Mouse (Mus musculus) liver, adult (tissue): Measurements from ENCODE around the gene Bola1.
"Not testable (repeated sequence)": the region's sequence is repeated elsewhere in the genome, so short reads cannot be mapped to it uniquely, and the experiment has no call there.

Source experiments
- GATA4 ChIP-seq: IDR thresholded peaks from 2 replicates; pipeline ENCODE4 v1.6.1; 2014; ENCODE audit warnings: mild to moderate bottlenecking, low read length; ENCODE audit not compliant: insufficient replicate concordance

The Bola1 gene

DNA sequence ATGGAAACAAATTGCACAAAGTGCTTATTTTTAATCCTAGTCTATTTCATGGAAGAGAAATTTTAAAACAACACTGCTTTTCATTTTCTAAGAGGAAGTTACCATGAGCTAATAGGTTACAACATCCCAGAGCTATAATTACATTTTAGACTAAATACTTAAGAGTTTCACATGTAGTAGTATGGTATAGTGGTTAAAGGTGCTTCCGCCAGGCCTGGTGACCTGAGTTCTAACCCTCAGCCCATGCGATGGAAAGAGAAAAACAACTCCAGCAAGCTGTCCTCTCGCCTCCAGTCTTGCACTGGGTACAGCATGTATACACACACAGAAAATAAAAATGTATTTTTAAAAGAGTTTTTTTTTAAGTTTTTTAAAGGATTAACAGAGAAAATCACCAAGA, 32.3 kb upstream of the Bola1 start:
- no peak for TF ChIP-seq GATA4

DNA sequence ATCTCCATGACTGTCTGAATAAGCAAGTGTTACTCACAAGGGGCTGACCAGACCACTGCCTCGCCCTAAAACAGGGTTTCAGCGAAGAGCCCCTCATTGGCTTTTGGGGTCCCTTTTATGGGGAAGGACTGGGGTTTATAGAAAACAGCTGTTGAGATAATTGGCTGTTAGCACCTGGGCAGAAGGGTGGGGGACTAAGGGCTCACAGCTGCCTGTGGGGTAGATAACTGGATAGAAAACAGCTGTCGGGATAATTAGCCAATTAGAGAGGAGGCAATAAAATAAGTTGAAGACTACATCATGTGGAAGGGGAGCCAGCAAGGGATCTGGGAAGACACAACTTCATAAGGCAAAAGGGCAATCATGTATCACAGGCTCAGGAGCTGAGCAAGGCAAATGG, 31.4 kb upstream of the Bola1 start:
- no peak for TF ChIP-seq GATA4

DNA sequence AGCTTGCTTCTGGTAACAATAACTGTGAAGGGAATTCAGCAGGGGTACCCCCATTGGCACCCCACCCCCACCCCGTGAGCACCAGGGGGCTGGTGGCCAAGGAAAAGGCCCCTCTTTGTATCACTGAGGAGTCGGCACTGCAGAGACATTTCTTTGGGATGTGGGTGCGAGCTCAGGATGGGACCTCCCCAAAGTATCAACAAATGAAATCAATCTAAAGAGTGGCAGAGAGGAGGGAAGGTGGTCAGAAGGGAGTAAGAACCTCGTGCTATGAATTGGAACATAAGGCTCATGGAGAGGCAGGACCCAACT, 29.5 kb upstream of the Bola1 start:
- no peak for TF ChIP-seq GATA4

DNA sequence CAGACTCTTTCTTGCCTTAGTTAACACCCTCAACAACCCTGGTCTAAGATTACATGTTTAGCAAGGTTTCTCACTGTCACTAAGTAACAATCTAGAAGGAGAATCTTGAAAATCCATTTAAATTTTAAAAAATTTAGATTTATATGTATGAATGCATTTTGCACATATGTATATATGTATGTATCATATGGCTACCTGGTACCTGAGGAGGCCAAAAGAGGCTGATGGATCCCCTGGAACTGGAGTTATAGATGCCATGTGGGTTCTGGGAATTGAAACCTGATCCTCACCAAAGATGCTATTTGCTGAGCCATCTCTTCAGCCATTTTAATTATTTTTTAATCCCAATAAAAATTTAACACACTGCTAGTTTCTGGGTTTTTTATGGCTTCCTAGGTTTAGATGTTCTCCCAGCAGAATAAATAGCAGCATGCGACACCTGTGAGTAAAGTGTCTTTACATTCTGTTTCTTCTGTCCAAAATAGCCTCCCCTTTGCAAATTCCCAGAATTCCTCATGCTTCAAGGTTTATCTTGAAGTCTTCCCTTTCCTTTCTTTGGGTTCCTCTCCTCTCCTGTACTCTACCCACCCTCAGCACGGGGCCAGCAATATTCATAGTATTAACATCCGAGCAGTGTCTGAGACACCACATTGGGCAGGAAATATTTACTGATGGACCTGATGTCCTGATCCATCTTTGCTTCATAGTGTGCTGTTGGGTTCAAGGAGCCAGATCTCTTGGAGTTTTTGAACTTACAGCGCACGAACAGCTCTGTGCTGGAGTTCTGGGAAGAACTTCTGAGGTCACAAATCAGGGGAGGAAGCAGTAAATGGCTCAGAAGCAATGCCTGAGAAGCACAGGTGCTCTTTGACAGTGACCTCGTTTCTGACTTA, 28.9 kb upstream of the Bola1 start:
- TF ChIP-seq GATA4: no peak

DNA sequence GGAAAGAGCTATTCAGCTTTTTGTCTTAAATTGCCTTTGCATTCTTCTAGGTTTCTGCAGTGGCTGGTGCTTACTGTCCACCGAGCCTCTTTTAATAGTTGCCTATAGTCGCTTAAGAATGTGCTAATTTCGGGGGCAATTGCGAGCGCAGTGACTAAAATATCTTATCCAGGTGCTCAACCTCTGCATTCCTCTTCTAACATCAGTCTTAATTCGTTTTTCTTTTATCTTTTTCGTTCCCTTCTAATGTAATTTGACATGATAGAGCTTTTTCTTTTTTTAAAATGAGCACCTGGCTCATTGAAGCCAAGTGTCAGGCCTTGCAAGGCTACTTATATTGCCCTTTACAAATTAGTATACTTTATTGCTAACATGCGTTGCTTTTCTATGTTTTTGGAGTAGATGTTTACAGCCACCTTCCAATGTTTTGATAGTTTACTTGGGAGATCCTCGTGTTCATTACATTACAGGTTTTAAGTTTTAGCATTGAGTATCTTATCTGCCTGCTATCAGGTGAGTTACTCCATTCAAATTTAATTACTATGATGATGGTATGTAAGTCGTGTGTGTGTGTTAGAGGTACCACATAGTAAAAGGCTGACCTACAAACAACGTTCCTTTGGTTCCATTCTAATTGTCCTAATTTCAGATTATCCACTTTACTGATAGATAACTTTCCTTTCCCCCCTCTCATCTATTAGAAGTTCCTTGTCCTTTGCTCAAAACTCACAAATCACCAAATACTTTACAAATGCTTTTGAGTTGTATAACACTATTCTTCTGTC, 28.0 kb upstream of the Bola1 start:
- TF ChIP-seq GATA4: no peak

DNA sequence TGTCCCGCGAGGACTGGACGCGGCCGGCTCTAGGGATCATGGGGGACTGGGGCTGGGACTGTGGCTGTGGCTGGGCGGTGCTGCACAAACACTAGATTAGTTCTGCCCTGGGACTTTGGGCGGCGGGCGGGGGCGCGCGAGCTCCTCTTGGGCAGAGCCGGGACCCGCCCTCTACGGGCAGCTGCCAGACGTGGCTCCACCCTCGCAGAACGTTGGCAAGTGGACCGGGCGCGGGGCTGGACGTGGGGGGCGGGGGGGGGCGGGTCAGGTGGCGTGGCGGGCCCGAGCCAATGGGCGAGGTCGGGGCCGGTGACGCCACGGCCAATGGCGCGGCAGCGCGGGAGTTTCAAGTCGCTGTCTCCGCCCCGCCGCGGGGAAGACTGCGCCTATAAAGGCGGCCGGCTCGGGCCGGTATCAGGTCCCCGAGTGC, 26.9 kb upstream of the Bola1 start, which contains the start of gene Hist2h3c1:
TSS of gene Hist2h3c1 (plus strand) at position 259 of the 430 bp plus-strand sequence.
- not testable (repeated sequence) for TF ChIP-seq GATA4

DNA sequence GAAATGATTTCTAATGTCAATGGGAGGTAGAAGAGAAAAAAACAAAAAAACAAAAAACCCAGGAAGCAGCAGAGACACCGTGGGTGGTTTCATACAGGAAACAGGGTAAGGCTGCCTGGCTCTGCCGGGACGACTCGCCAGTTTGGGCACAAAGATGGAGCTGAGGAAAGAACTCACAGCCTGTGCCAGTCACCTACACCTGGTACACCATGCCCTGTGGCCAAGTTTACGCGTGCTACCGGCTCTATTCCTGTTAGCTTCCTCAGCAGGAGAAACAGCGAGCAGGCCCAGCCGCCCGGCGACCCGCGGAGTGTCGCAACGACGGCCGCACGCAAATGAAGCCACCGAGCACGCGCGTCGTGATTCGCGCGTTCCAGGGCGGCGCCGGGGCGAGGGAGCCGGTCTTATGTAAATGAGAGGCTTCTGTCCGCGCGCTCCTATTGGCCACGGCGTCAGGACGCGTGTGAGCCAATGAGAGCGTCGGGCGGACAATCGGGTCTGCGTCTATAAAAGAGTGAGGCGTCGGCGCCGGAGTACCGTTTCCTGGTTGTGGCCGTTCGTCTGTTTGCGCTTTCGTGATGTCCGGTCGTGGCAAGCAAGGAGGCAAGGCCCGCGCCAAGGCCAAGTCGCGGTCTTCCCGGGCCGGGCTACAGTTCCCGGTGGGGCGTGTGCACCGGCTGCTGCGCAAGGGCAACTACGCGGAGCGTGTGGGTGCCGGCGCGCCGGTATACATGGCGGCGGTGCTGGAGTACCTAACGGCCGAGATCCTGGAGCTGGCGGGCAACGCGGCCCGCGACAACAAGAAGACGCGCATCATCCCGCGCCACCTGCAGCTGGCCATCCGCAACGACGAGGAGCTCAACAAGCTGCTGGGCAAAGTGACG, 25.7 kb upstream of the Bola1 start, which contains the start of gene Hist2h2aa1:
TSS of gene Hist2h2aa1 (plus strand) at position 495 of the 884 bp plus-strand sequence.
- not testable (repeated sequence) for TF ChIP-seq GATA4

DNA sequence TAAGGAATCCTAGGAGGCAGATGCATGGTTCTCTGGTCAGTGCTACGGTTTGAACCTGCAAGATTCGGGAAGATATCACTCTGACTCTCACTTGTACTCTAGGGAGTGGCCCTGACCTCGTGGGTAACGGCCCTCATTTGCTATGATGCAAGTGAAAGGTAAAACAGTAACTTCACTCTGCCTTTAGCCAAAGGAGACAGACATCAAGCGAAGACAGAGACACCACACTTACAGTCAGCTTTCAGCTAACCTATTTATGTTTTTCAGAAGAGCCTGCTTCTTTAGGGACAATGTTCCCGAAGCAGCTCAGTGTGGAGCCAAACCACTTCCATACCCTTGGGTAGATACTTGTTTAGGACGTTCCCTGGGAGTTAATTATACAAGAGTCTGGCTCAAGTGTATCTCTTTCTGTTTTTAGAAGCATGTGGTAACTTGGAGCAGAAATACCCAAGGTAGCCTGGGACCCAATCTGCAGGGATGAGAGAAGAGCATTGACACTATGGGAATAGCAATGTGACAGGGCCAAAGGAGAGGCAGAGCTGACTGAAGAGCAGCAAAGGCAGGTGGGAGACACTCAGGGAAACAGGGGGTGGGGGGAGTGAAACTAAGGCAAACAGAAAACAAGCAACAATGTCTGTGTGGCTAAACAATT, 24.5 kb upstream of the Bola1 start:
- no peak for TF ChIP-seq GATA4

DNA sequence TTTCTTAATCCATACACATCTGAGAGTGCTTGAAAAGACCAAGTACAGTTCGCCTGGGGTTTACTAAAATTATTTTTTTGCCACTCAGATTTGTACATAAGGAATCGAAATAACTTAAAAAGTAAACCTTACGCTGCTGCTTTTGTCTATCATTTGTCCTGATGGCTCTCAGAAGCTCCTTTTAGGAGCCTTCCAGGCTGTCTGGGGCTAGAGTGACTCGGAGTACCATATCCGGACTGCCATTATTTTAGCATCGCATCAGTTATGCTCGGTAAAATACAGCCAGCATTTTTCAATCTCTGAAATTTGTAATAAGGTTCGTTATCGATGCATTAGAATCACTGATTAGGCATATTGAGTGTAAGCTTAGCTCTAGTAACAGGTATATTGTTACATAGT, 21.3 kb upstream of the Bola1 start:
- no peak for TF ChIP-seq GATA4

DNA sequence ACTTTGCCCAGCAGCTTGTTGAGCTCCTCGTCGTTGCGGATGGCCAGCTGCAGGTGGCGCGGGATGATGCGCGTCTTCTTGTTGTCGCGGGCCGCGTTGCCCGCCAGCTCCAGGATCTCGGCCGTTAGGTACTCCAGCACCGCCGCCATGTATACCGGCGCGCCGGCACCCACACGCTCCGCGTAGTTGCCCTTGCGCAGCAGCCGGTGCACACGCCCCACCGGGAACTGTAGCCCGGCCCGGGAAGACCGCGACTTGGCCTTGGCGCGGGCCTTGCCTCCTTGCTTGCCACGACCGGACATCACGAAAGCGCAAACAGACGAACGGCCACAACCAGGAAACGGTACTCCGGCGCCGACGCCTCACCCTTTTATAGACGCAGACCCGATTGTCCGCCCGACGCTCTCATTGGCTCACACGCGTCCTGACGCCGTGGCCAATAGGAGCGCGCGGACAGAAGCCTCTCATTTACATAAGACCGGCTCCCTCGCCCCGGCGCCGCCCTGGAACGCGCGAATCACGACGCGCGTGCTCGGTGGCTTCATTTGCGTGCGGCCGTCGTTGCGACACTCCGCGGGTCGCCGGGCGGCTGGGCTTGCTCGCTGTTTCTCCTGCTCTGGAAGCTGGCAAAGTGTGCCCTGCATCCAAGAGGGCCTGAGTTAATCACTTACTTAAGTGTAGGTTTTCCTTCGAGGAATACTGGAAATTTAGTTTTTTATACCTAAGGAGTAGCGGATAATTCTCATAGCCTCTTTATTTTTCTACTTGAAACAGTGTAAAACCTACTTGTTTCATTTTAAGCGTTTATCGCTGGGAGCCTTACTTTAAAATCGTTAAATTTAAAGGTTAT, 20.7 kb upstream of the Bola1 start, which contains the start of gene Hist2h2aa2:
TSS of gene Hist2h2aa2 (minus strand) at position 328 of the 850 bp plus-strand sequence.
- not testable (repeated sequence) for TF ChIP-seq GATA4

DNA sequence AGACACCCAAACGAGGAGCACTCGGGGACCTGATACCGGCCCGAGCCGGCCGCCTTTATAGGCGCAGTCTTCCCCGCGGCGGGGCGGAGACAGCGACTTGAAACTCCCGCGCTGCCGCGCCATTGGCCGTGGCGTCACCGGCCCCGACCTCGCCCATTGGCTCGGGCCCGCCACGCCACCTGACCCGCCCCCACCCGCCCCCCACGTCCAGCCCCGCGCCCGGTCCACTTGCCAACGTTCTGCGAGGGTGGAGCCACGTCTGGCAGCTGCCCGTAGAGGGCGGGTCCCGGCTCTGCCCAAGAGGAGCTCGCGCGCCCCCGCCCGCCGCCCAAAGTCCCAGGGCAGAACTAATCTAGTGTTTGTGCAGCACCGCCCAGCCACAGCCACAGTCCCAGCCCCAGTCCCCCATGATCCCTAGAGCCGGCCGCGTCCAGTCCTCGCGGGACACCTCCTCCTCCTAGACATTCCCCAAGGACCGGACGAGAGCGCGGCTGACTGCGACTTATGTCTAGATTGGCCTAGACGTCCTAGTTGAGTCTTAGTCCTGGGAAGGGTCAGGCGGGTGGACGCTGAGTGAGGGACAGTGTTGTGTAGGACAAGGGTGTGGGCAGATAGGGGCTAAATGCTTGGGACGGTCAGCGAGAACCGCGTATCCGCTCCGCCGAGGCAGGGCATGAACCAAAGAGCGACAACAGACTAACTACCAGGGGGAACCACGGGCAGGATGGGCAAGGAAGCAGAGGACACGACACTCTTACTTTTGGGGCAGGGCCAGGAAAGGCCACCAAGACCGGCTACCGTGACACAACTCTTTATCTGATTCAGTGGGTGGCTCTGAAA, 19.7 kb upstream of the Bola1 start, which contains the start of gene Hist2h3c2:
TSS of gene Hist2h3c2 (minus strand) at position 174 of the 840 bp plus-strand sequence.
- not testable (repeated sequence) for TF ChIP-seq GATA4

DNA sequence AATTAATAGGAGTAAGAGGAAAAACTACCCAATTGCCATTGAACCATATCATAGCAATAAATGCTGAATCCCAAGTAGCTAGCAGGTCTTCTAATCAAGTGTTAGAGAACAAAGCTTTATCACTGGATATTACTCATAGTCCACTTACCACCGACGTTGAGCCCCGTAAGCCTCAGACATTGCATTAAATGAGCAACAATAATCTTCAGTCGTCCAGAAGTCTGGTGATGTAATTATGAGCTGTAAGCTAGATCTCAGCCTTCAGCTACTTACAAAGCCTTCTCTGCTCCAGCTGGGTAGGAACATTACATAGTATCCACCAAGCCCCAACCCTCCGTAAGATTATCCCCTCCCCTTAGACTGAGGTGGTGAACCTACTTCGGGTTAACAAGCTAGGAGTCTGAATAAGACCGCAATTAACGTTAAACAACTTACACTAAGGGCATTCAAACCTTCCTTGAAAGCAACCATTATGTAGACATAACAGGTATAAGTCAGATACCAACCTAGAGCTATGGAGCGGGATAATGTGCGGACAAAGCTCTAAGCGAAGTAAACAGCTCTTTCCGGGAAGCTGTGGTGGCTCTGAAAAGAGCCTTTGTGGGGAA, 18.5 kb upstream of the Bola1 start:
- TF ChIP-seq GATA4: no peak
